Mouse (Mus musculus) right cerebral cortex, postnatal 25 days (tissue): ENCODE results near the gene Gm1140.
"Not testable (repeated sequence)": the region's sequence is repeated elsewhere in the genome, so short reads cannot be mapped to it uniquely, and the experiment has no call there.

Experiments
- DNase-seq: peaks from one replicate; pipeline ENCODE4 v3.0.0; 2022

The Gm1140 gene

GRCm38 (mm10) chrX:67693462-67693861 is at the start of gene Gm1140:
TSS of gene Gm1140 (minus strand) at chrX:67693562.
- not testable (repeated sequence) for DNase-seq

GRCm38 (mm10) chrX:67695398-67695797 is 2.0 kb upstream of the Gm1140 start, which contains the start of gene Gm14692:
TSS of gene Gm14692 (plus strand) at chrX:67695698.
- not testable (repeated sequence) for DNase-seq
